Mouse (Mus musculus) hindbrain, postnatal 0 days (tissue): ENCODE results near the gene Capn10. TPM values are rescaled to one million over a fixed set of nuclear protein-coding genes. Genes with fewer than 3 reads are reported as not detected.
A peak's percentile ranks its signal among the peaks of the same experiment; 100 is the strongest.

Experiments
- ATAC-seq: fragments of 200-750 bp; cut with Nextera tagmentation; 2 replicates; pipeline ENCODE4 v1.8.0; 2017; ENCODE audit warnings: mild to moderate bottlenecking, moderate TSS enrichment, moderate library complexity
- DNase-seq: peaks from one replicate; pipeline ENCODE4 v3.0.0-alpha.2; 2015; ENCODE audit warnings: low spot score
- H3K27ac ChIP-seq: fragments of 300-500 bp; sonication (generic); 2 replicates; pipeline ENCODE4 v1.5.1; 2014; ENCODE audit warnings: mild to moderate bottlenecking
- H3K27me3 ChIP-seq: fragments of 300-500 bp; sonication (generic); 2 replicates; pipeline ENCODE4 v1.6.1; 2014; ENCODE audit warnings: low read length, mixed read lengths; ENCODE audit not compliant: insufficient read depth
- H3K36me3 ChIP-seq: fragments of 300-500 bp; sonication (generic); 2 replicates; pipeline ENCODE4 v1.6.1; 2014; ENCODE audit warnings: low read length, mixed read lengths; ENCODE audit not compliant: insufficient read depth
- H3K4me1 ChIP-seq: fragments of 300-500 bp; sonication (generic); 2 replicates; pipeline ENCODE4 v1.6.1; 2014; ENCODE audit warnings: antibody characterized with exemption, low read length, mixed read lengths; ENCODE audit not compliant: insufficient read depth
- H3K4me2 ChIP-seq: fragments of 300-500 bp; sonication (generic); 2 replicates; pipeline ENCODE4 v1.6.1; 2014; ENCODE audit warnings: low read depth, mild to moderate bottlenecking, low read length, moderate library complexity, mixed read lengths
- H3K4me3 ChIP-seq: fragments of 300-500 bp; sonication (generic); 2 replicates; pipeline ENCODE4 v1.5.1; 2014; ENCODE audit warnings: low read length
- H3K9ac ChIP-seq: fragments of 300-500 bp; sonication (generic); replicated peaks from 2 replicates; pipeline ENCODE4 v1.6.1; 2014; ENCODE audit warnings: mild to moderate bottlenecking, low read length, moderate library complexity, mixed read lengths
- H3K9me3 ChIP-seq: fragments of 300-500 bp; sonication (generic); 2 replicates; pipeline ENCODE4 v1.6.1; 2016; ENCODE audit warnings: low read length, mixed read lengths
- CTCF ChIP-seq: IDR thresholded peaks from 2 replicates; pipeline ENCODE4 v1.5.1; 2016; ENCODE audit warnings: antibody characterized with exemption, control low read depth, low read depth
- WGBS: fragments of 180-500 bp; shearing (Covaris S2); extraction: QIAGEN DNeasy Blood & Tissue Kit; methylation state at CpG from one replicate; pipeline ENCODE4 v1.1.7; 2014; 5-methylcytosine and 5-hydroxymethylcytosine counted together
- polyA plus RNA-seq: library from polyadenylated mRNA; unstranded; fragments of >200 nt; fragmentation: Nextera tagmentation; extraction: Ambion mirVana; gene quantifications from 2 replicates; pipeline ENCODE4 v1.2.1, GENCODE M21; 2015
- total RNA-seq: library from RNA; depleted of rRNA; stranded (reverse); fragments of >200 nt; gene quantifications from 2 replicates; pipeline ENCODE4 v1.2.3, GENCODE M21; 2014

Capn10 gene
- total and polyA plus RNA-seq, 2 experiments from 2014 or later = 50.4 to 101 TPM

- Histone ChIP-seq H3K36me3 (peaks cover 21% of the 10 kb centered on the region), H3K4me2 (peak overlapping the region; percentile 83), H3K27me3 (no peaks in the 10 kb centered on the region), H3K27ac (peak overlapping the region; percentile 98), H3K4me1 (peaks cover 15% of the 10 kb centered on the region; the same call in 1 of the 2 replicates), H3K9me3 (no peaks in the 10 kb centered on the region), H3K9ac (peak overlapping the region; percentile 78), H3K4me3 (peak overlapping the region; percentile 79)
- WGBS = 8% methylated on average over 10 of the region's 10 CpGs
- TF ChIP-seq CTCF = no peak
- DNase-seq (peak; percentile 73), ATAC-seq (no peak)
Observed at GRCm38 (mm10) chr1:92935054-92935962, 1.1 kb downstream of the Capn10 start.

GRCm38 (mm10) chr1:92935977-92936376 is 1.8 kb downstream of the Capn10 start:
- peak; percentile 46 for TF ChIP-seq CTCF
- Histone ChIP-seq H3K27me3 (no peaks in the 10 kb centered on the region), H3K27ac (0 out of 2 replicates have a peak overlapping the region, but pooled peaks have one; percentile 98), H3K4me1 (peaks cover 15% of the 10 kb centered on the region; the same call in 1 of the 2 replicates), H3K4me2 (peak overlapping the region; percentile 83), H3K9me3 (no peaks in the 10 kb centered on the region), H3K9ac (peak overlapping the region; percentile 78), H3K4me3 (peak overlapping the region; percentile 79), H3K36me3 (peaks cover 24% of the 10 kb centered on the region)
- DNase-seq (peak; percentile 23), ATAC-seq (no peak)
- 28% methylated on average over 2 of the region's 2 CpGs for WGBS

- Histone ChIP-seq H3K4me3 (0 out of 2 replicates have a peak overlapping the region, but pooled peaks have one; percentile 79), H3K27ac (no peak overlapping the region), H3K36me3 (peaks cover 24% of the 10 kb centered on the region), H3K9ac (0 out of 2 replicates have a peak overlapping the region, but pooled peaks have one; percentile 78), H3K9me3 (no peaks in the 10 kb centered on the region), H3K4me1 (peaks cover 15% of the 10 kb centered on the region; the same call in 1 of the 2 replicates), H3K4me2 (peak overlapping the region; percentile 83), H3K27me3 (no peaks in the 10 kb centered on the region)
- no peak for TF ChIP-seq CTCF
- no peak for DNase-seq
- no peak for ATAC-seq
- WGBS = 69% methylated on average over 3 of the region's 3 CpGs
Observed at GRCm38 (mm10) chr1:92936467-92936866, 2.3 kb downstream of the Capn10 start.

- Histone ChIP-seq H3K9ac (no peak overlapping the region), H3K4me3 (no peak overlapping the region), H3K4me1 (peaks cover 15% of the 10 kb centered on the region; the same call in 1 of the 2 replicates), H3K27ac (no peak overlapping the region), H3K9me3 (no peaks in the 10 kb centered on the region), H3K36me3 (peaks cover 29% of the 10 kb centered on the region), H3K4me2 (no peak overlapping the region), H3K27me3 (no peaks in the 10 kb centered on the region)
- DNase-seq = no peak
- WGBS = 96% methylated on average over 3 of the region's 3 CpGs
- TF ChIP-seq CTCF = no peak
- no peak for ATAC-seq
Observed at GRCm38 (mm10) chr1:92937797-92938196, 3.6 kb downstream of the Capn10 start.

- WGBS = 96% methylated on average over 4 of the region's 4 CpGs
- TF ChIP-seq CTCF = no peak
- Histone ChIP-seq H3K9me3 (no peaks in the 10 kb centered on the region), H3K9ac (no peak overlapping the region), H3K36me3 (peaks cover 48% of the 10 kb centered on the region), H3K27me3 (no peaks in the 10 kb centered on the region), H3K4me1 (peaks cover 10% of the 10 kb centered on the region; the same call in 1 of the 2 replicates), H3K4me3 (no peak overlapping the region), H3K4me2 (no peak overlapping the region), H3K27ac (no peak overlapping the region)
- ATAC-seq (no peak), DNase-seq (no peak)
Observed at GRCm38 (mm10) chr1:92939746-92940145, 5.6 kb downstream of the Capn10 start.

- Histone ChIP-seq H3K4me2 (no peak overlapping the region), H3K36me3 (peaks cover 76% of the 10 kb centered on the region), H3K27ac (no peak overlapping the region), H3K4me3 (no peak overlapping the region), H3K4me1 (no peaks in the 10 kb centered on the region), H3K27me3 (no peaks in the 10 kb centered on the region), H3K9ac (no peak overlapping the region), H3K9me3 (no peaks in the 10 kb centered on the region)
- DNase-seq (no peak), ATAC-seq (no peak)
- no peak for TF ChIP-seq CTCF
- 92% methylated on average over 19 of the region's 19 CpGs for WGBS
Observed at GRCm38 (mm10) chr1:92943219-92943989, 9.2 kb downstream of the Capn10 start.
